Mouse (Mus musculus) bone marrow, adult 2 months (tissue): ENCODE results near the gene Cbr2. TPM values are rescaled to one million over a fixed set of nuclear protein-coding genes. Genes with fewer than 3 reads are reported as not detected.

Experiments
- H3K27ac ChIP-seq: fragments of 200-500 bp; 2 replicates; pipeline ENCODE4 v1.5.1; 2012; ENCODE audit warnings: low read depth, mild to moderate bottlenecking, control low read depth, inconsistent platforms, low read length; ENCODE audit not compliant: control insufficient read depth, poor library complexity, insufficient read depth
- H3K4me1 ChIP-seq: fragments of 200-500 bp; 2 replicates; pipeline ENCODE4 v1.6.1; 2011; ENCODE audit warnings: low read length; ENCODE audit not compliant: control insufficient read depth, insufficient read depth
- H3K4me3 ChIP-seq: fragments of 200-500 bp; replicated peaks from 2 replicates; pipeline ENCODE3; 2011; ENCODE audit warnings: mild to moderate bottlenecking, low read depth, low read length, control low read depth; ENCODE audit not compliant: control insufficient read depth
- CTCF ChIP-seq: fragments of 200-500 bp; IDR thresholded peaks from 2 replicates; pipeline ENCODE4 v1.5.1; 2011; ENCODE audit warnings: low read length, control low read depth; ENCODE audit not compliant: control insufficient read depth, insufficient read depth
- POLR2A ChIP-seq: fragments of 200-500 bp; IDR thresholded peaks from 2 replicates; pipeline ENCODE4 v1.6.1; 2011; ENCODE audit warnings: low read depth, mild to moderate bottlenecking, control low read depth, low read length, borderline replicate concordance; ENCODE audit not compliant: control insufficient read depth
- WGBS: fragments of 180-500 bp; shearing (Covaris S2); methylation state at CpG from one replicate; pipeline ENCODE4 v1.1.7; 2018; 5-methylcytosine and 5-hydroxymethylcytosine counted together
- polyA plus RNA-seq: library from polyadenylated mRNA; stranded (reverse); fragments of >200 nt; gene quantifications from 2 replicates; pipeline ENCODE4 v1.2.4, GENCODE M21; 2011; ENCODE audit warnings: low replicate concordance; ENCODE audit not compliant: missing spikeins, insufficient read depth, insufficient read length

Cbr2 gene
- polyA plus RNA-seq, 1 experiment: 3.8 TPM

- no peak for TF ChIP-seq CTCF
- no peak for TF ChIP-seq POLR2A
- WGBS: 75% methylated on average over 14 of the region's 14 CpGs
- Histone ChIP-seq H3K27ac (no peak overlapping the region), H3K4me3 (no peak overlapping the region), H3K4me1 (no peaks in the 10 kb centered on the region)
These were observed 30.1 kb upstream of the Cbr2 start for GRCm38 (mm10) chr11:120761811-120762671.

- H3K4me1 ChIP-seq: no peaks in the 10 kb centered on the region
- H3K27ac ChIP-seq: no peak overlapping the region
- no peak overlapping the region for H3K4me3 ChIP-seq
- TF ChIP-seq POLR2A: no peak
- WGBS: 82% methylated on average over 9 of the region's 9 CpGs
These were observed 28.3 kb upstream of the Cbr2 start for GRCm38 (mm10) chr11:120760236-120760635.

GRCm38 (mm10) chr11:120751606-120752005, 19.7 kb upstream of the Cbr2 start:
- no peak overlapping the region for H3K27ac ChIP-seq
- 79% methylated on average over 4 of the region's 4 CpGs for WGBS
- no peak overlapping the region for H3K4me3 ChIP-seq
- TF ChIP-seq POLR2A (no peak), CTCF (no peak)
- no peaks in the 10 kb centered on the region for H3K4me1 ChIP-seq

GRCm38 (mm10) chr11:120749430-120749829, 17.5 kb upstream of the Cbr2 start:
- WGBS: 57% methylated on average over 8 of the region's 8 CpGs
- TF ChIP-seq POLR2A (no peak), CTCF (peak; percentile 81)
- H3K27ac ChIP-seq: no peak overlapping the region
- H3K4me3 ChIP-seq: no peak overlapping the region
- H3K4me1 ChIP-seq: no peaks in the 10 kb centered on the region

- 16% methylated on average over 4 of the region's 4 CpGs for WGBS
These were observed 16.1 kb upstream of the Cbr2 start for GRCm38 (mm10) chr11:120747974-120748373.

GRCm38 (mm10) chr11:120744121-120744701, 12.3 kb upstream of the Cbr2 start:
- no peak overlapping the region for H3K27ac ChIP-seq
- TF ChIP-seq POLR2A (no peak), CTCF (no peak)
- H3K4me1 ChIP-seq: no peaks in the 10 kb centered on the region
- 74% methylated on average over 7 of the region's 7 CpGs for WGBS
- no peak overlapping the region for H3K4me3 ChIP-seq

More at GRCm38 (mm10) chr11:120747974-120748373, 16.1 kb upstream of the Cbr2 start:
- Histone ChIP-seq H3K4me1 (no peaks in the 10 kb centered on the region), H3K27ac (no peak overlapping the region), H3K4me3 (no peak overlapping the region)
- TF ChIP-seq POLR2A (no peak), CTCF (no peak)

GRCm38 (mm10) chr11:120740981-120741380, 9.1 kb upstream of the Cbr2 start:
- no peaks in the 10 kb centered on the region for H3K4me1 ChIP-seq
- TF ChIP-seq POLR2A (no peak), CTCF (no peak)
- no peak overlapping the region for H3K27ac ChIP-seq
- 78% methylated on average over 5 of the region's 5 CpGs for WGBS
- H3K4me3 ChIP-seq: no peak overlapping the region

- Histone ChIP-seq H3K4me1 (peaks cover under 1% of the 10 kb centered on the region; the same call in 1 of the 2 replicates), H3K27ac (no peak overlapping the region), H3K4me3 (no peak overlapping the region)
- TF ChIP-seq POLR2A: no peak
- WGBS: 80% methylated on average over 6 of the region's 6 CpGs
These were observed 4.5 kb upstream of the Cbr2 start for GRCm38 (mm10) chr11:120736424-120736823.
